Mouse (Mus musculus): Measurements from ENCODE around the gene Gm12117.

- TF ChIP-seq POLR2A (IDR thresholded peaks at IDR 0.05; ENCODE audit: borderline replicate concordance, extremely low read depth, insufficient read depth, insufficient read length, poor library complexity, severe bottlenecking): no peak
- no peak for TF ChIP-seq CTCF (IDR thresholded peaks at IDR 0.05; ENCODE audit: borderline replicate concordance, extremely low read depth, insufficient read depth, insufficient read length)
These were observed at the start of gene Gm12117 for GRCm38 (mm10) chr11:33276637-33277036.
